Mouse (Mus musculus): ENCODE measurements around the gene Gm20916.
"Not testable (repeated sequence)": the region's sequence is repeated elsewhere in the genome, so short reads cannot be mapped to it uniquely, and the experiment has no call there.

- TF ChIP-seq CTCF (IDR thresholded peaks at IDR 0.05; ENCODE audit: extremely low read depth, insufficient read length, insufficient replicate concordance, low read depth, low read length); POLR2A (IDR thresholded peaks at IDR 0.05; ENCODE audit: low read depth, low read length): not testable (repeated sequence)
Observed at GRCm38 (mm10) chrY:79319265-79319664, at the start of gene Gm20916.

All from small intestine, adult 2 months (tissue).